Mouse (Mus musculus) midbrain, embryonic 13.5 days (tissue): ENCODE results near the gene Hspbp1. TPM values are rescaled to one million over a fixed set of nuclear protein-coding genes. Genes with fewer than 3 reads are reported as not detected.

ENCODE experiments used
- ATAC-seq: fragments of 200-750 bp; cut with Nextera tagmentation; 2 replicates; pipeline ENCODE4 v1.8.0; 2017; ENCODE audit warnings: mild to moderate bottlenecking, moderate TSS enrichment, moderate library complexity
- H3K27ac ChIP-seq: fragments of 300-500 bp; sonication (generic); 2 replicates; pipeline ENCODE4 v1.5.1; 2015; ENCODE audit warnings: inconsistent platforms, mild to moderate bottlenecking, moderate library complexity
- H3K27me3 ChIP-seq: fragments of 300-500 bp; sonication (generic); 2 replicates; pipeline ENCODE4 v1.6.1; 2015; ENCODE audit warnings: mild to moderate bottlenecking, inconsistent platforms
- H3K36me3 ChIP-seq: fragments of 300-500 bp; sonication (generic); 2 replicates; pipeline ENCODE4 v1.6.1; 2015; ENCODE audit warnings: mild to moderate bottlenecking, inconsistent platforms
- H3K4me1 ChIP-seq: fragments of 300-500 bp; sonication (generic); replicated peaks from 2 replicates; pipeline ENCODE4 v1.6.1; 2015; ENCODE audit warnings: inconsistent platforms
- H3K4me2 ChIP-seq: fragments of 300-500 bp; sonication (generic); replicated peaks from 2 replicates; pipeline ENCODE4 v1.6.1; 2015; ENCODE audit warnings: moderate library complexity, mild to moderate bottlenecking, inconsistent platforms
- H3K4me3 ChIP-seq: fragments of 300-500 bp; sonication (generic); replicated peaks from 2 replicates; pipeline ENCODE4 v1.5.1; 2015; ENCODE audit warnings: mild to moderate bottlenecking, inconsistent platforms
- H3K9ac ChIP-seq: fragments of 300-500 bp; sonication (generic); replicated peaks from 2 replicates; pipeline ENCODE4 v1.6.1; 2015; ENCODE audit warnings: mild to moderate bottlenecking, inconsistent platforms
- H3K9me3 ChIP-seq: fragments of 300-500 bp; sonication (generic); 2 replicates; pipeline ENCODE4 v1.6.1; 2016; ENCODE audit warnings: mild to moderate bottlenecking, inconsistent platforms
- WGBS: fragments of 180-500 bp; shearing (Covaris S2); methylation state at CpG from one replicate; pipeline ENCODE4 v1.1.7; 2015; 5-methylcytosine and 5-hydroxymethylcytosine counted together
- polyA plus RNA-seq: library from polyadenylated mRNA; unstranded; fragments of >200 nt; fragmentation: Nextera tagmentation; extraction: Ambion mirVana; gene quantifications from 2 replicates; pipeline ENCODE4 v1.2.1, GENCODE M21; 2015

The Hspbp1 gene
- polyA plus RNA-seq, 1 experiment from 2014 or later, result 122 TPM

DNA sequence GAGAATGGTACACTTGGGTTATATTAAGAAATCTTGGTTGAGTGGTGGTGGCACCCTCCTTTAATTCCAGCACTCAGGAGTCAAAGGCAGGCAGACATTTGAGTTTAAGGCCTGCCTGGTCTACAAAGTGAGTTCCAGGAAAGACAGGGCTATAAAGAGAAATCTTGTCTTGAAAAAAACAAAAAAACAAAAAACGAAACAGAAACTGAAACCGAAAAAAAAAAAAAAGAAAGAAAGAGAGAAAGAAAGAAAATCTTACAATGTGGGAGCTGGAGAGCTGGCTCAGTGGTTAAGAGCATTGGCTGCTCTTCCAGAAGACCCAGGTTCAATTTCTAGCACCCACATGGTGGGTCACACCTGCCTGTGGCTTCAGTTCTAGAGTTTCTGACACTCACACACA, 21.1 kb downstream of the Hspbp1 start:
- Histone ChIP-seq H3K36me3 (peaks cover 50% of the 10 kb centered on the region), H3K4me2 (no peak overlapping the region), H3K9ac (no peak overlapping the region), H3K9me3 (no peaks in the 10 kb centered on the region), H3K27me3 (no peaks in the 10 kb centered on the region), H3K27ac (no peak overlapping the region), H3K4me1 (peaks cover 15% of the 10 kb centered on the region), H3K4me3 (no peak overlapping the region)
- WGBS, result 84% methylated on average over 2 of the region's 2 CpGs
- no peak for ATAC-seq

DNA sequence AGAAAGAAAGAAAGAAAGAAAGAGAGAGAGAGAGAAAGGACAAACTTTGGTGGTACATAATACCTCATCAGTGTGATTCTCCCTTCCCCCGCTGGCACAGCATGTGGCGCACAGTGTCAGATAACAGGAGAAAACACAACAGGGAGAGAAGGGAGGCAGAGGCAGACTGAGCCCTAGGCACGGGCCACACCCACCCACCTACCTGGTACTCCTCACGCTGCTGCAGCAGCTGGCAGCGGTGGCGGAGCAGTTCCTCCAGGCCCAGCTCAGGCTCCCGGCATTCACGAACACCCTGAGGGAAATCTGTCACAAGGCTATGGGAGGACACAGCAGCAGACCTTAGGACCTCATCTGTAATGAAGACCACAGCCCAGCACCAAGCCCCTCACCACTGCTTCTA, 21.7 kb downstream of the Hspbp1 start:
- H3K4me2 ChIP-seq, result no peak overlapping the region
- H3K9me3 ChIP-seq, result no peaks in the 10 kb centered on the region
- H3K9ac ChIP-seq, result no peak overlapping the region
- H3K36me3 ChIP-seq, result peaks cover 44% of the 10 kb centered on the region
- 78% methylated on average over 8 of the region's 8 CpGs for WGBS
- peaks cover 15% of the 10 kb centered on the region for H3K4me1 ChIP-seq
- no peak for ATAC-seq
- no peak overlapping the region for H3K4me3 ChIP-seq
- no peaks in the 10 kb centered on the region for H3K27me3 ChIP-seq
- H3K27ac ChIP-seq, result no peak overlapping the region

GRCm38 (mm10) chr7:4659911-4660443, 24.9 kb downstream of the Hspbp1 start:
- Histone ChIP-seq H3K4me2 (peak overlapping the region; percentile 98), H3K4me3 (peak overlapping the region; percentile 63), H3K4me1 (peaks cover 46% of the 10 kb centered on the region), H3K9me3 (no peaks in the 10 kb centered on the region), H3K27me3 (no peaks in the 10 kb centered on the region), H3K27ac (peak overlapping the region; percentile 95), H3K9ac (peak overlapping the region; percentile 86), H3K36me3 (peaks cover 21% of the 10 kb centered on the region)
- ATAC-seq, result no peak
- whole genome bisulfite sequencing, result 50% methylated on average over 3 of the region's 3 CpGs

DNA sequence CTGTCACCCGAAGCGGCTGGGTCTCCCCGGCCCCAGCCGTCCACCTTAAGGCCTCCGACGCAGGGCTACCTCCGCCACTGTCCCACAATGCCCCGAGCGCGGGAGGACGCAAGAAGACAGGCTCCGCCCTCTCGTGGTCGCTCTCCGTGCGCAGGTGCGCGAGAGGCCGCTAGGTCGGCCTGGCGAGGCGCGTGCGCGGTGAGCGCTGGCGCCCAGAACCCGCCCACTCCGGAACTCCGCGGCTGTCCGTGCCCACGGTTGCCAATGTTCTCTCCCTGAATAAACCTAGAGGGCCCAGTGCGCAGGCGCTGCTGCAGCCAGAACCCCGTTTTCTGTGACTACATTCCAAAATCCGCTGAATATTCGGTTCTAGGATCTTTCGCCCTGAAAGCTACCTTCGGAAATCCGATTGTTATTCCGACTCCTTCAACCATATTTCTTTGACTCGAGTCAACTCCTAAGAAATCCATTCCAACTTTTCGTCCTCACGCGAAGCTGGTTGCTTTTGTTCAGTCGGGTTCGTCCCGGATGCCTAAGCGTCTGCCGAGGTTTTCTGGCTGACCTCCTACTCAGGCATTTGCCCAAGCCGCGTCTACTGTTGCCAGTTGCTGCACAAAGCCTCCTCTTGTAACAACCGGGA, 25.8 kb downstream of the Hspbp1 start, which contains the start of gene Ppp6r1:
TSS of gene Ppp6r1 (minus strand) at position 108 of the 640 bp plus-strand sequence.
- Histone ChIP-seq H3K9ac (peak within 1 kb of the TSS; percentile 86), H3K27me3 (no peaks in the 10 kb centered on the region), H3K4me2 (peak within 1 kb of the TSS; percentile 98), H3K4me1 (peaks cover 53% of the 10 kb centered on the region), H3K27ac (peak within 1 kb of the TSS; percentile 95), H3K4me3 (peak within 1 kb of the TSS; percentile 63), H3K9me3 (no peaks in the 10 kb centered on the region), H3K36me3 (peaks cover 14% of the 10 kb centered on the region)
- under 1% methylated on average over 50 of the region's 54 CpGs for WGBS
- ATAC-seq, result peak; percentile 98

GRCm38 (mm10) chr7:4658128-4658907, 26.6 kb downstream of the Hspbp1 start:
- Histone ChIP-seq H3K36me3 (peaks cover 12% of the 10 kb centered on the region), H3K27ac (peak overlapping the region; percentile 95), H3K4me2 (peak overlapping the region; percentile 98), H3K4me3 (peak overlapping the region; percentile 63), H3K9ac (peak overlapping the region; percentile 86), H3K9me3 (no peaks in the 10 kb centered on the region), H3K4me1 (peaks cover 57% of the 10 kb centered on the region), H3K27me3 (no peaks in the 10 kb centered on the region)
- under 1% methylated on average over 70 of the region's 78 CpGs for WGBS
- ATAC-seq, result peak; percentile 79

DNA sequence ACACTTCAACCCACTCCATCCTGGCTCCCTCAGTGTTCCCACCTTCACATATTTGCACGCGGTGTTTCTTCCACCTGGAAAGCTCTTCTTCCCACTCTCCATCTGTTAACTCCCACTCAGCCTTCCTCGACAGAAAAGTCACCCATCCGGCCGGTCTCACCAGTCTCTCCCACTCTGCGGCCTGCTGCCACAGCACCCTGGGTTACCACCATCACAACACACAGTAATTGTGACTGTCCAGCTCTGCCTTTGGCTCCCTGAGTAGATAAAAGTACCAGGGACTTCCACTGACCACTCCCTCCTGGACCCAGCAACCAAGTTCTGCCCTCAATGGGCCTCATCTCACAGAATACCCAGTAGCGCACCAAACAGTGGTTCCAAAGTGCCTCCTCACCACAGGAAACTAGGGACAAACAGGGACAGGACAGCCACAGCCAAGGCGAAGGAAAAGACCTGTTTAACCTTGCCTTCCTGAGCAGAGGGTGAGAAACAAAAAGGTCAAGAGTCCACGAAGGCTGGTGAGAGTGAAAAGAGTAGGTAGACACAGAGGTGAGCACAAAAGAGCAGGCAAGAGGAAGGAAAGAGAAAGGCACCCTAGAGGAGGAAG, 27.2 kb downstream of the Hspbp1 start:
- Histone ChIP-seq H3K27ac (peak overlapping the region; percentile 95; the same call in 1 of the 2 replicates), H3K9ac (peak overlapping the region; percentile 86), H3K36me3 (peaks cover 13% of the 10 kb centered on the region), H3K4me2 (peak overlapping the region; percentile 98), H3K4me3 (peak overlapping the region; percentile 63), H3K9me3 (no peaks in the 10 kb centered on the region), H3K27me3 (no peaks in the 10 kb centered on the region), H3K4me1 (peaks cover 59% of the 10 kb centered on the region)
- WGBS, result 66% methylated on average over 9 of the region's 9 CpGs
- no peak for ATAC-seq

GRCm38 (mm10) chr7:4656818-4657217, 28.1 kb downstream of the Hspbp1 start:
- Histone ChIP-seq H3K27ac (no peak overlapping the region), H3K27me3 (no peaks in the 10 kb centered on the region), H3K4me1 (peaks cover 61% of the 10 kb centered on the region), H3K4me3 (peak overlapping the region; percentile 63), H3K36me3 (peaks cover 12% of the 10 kb centered on the region), H3K9me3 (no peaks in the 10 kb centered on the region), H3K9ac (peak overlapping the region; percentile 86), H3K4me2 (peak overlapping the region; percentile 98)
- no peak for ATAC-seq
- 63% methylated on average over 1 of the region's 1 CpGs for WGBS

DNA sequence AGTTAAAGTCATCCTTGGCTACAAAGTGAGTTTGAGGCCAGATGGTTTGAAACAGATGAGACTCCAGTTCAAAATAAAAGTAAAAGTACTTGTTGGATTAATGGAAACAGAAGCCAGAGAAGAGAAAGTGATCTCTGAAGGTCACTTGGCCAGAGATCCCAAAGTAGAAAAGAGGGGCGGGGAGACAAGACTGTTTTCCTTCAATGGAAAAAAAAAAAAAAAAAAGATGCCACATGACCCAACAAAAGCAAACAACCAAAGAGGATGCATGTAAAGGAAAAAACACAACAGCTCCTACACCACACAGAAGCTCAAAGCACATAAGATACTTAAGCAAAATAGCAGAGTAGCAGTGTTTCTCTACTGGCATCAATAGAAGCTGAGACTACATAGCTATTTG, 29.0 kb downstream of the Hspbp1 start:
- Histone ChIP-seq H3K4me3 (no peak overlapping the region), H3K4me2 (peak overlapping the region; percentile 98), H3K36me3 (peaks cover 20% of the 10 kb centered on the region), H3K9ac (no peak overlapping the region), H3K9me3 (no peaks in the 10 kb centered on the region), H3K27ac (no peak overlapping the region), H3K27me3 (no peaks in the 10 kb centered on the region), H3K4me1 (peaks cover 68% of the 10 kb centered on the region)
- no peak for ATAC-seq
- WGBS, result 92% methylated on average over 1 of the region's 1 CpGs

- H3K36me3 ChIP-seq, result peaks cover 20% of the 10 kb centered on the region
- H3K4me1 ChIP-seq, result peaks cover 63% of the 10 kb centered on the region
- no peak for ATAC-seq
- no peaks in the 10 kb centered on the region for H3K27me3 ChIP-seq
- no peak overlapping the region for H3K27ac ChIP-seq
- H3K4me3 ChIP-seq, result no peak overlapping the region
- WGBS, result 91% methylated on average over 4 of the region's 4 CpGs
- H3K9ac ChIP-seq, result no peak overlapping the region
- H3K4me2 ChIP-seq, result no peak overlapping the region
- no peaks in the 10 kb centered on the region for H3K9me3 ChIP-seq
These were observed 29.5 kb downstream of the Hspbp1 start for GRCm38 (mm10) chr7:4655393-4655792.

DNA sequence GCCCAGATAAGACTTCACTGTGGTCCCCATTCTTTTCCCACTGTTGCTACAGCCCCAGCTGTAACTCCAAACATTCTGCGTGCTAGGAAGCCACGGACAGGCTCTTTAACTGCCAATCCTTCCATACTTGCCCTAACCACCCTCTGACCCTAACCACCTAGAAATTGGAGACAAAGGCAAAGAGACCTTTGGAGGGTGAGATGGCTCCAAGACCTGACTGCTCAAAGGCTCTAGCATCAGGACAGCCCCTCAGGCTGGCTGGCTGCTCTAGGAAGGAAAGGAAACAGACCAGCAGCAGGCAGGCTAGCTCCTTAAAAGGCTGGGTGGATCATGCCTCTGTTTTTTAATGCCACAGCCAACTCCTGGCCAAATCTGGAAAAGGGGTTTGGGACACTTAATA, 30.6 kb downstream of the Hspbp1 start:
- H3K9ac ChIP-seq, result no peak overlapping the region
- no peaks in the 10 kb centered on the region for H3K27me3 ChIP-seq
- no peak overlapping the region for H3K4me3 ChIP-seq
- peaks cover 52% of the 10 kb centered on the region for H3K4me1 ChIP-seq
- peaks cover 20% of the 10 kb centered on the region for H3K36me3 ChIP-seq
- no peak overlapping the region for H3K27ac ChIP-seq
- no peaks in the 10 kb centered on the region for H3K9me3 ChIP-seq
- WGBS, result 91% methylated on average over 2 of the region's 2 CpGs
- no peak overlapping the region for H3K4me2 ChIP-seq
- ATAC-seq, result no peak

GRCm38 (mm10) chr7:4653780-4654179, 31.1 kb downstream of the Hspbp1 start:
- H3K9me3 ChIP-seq, result no peaks in the 10 kb centered on the region
- no peak overlapping the region for H3K27ac ChIP-seq
- H3K9ac ChIP-seq, result no peak overlapping the region
- H3K4me2 ChIP-seq, result no peak overlapping the region
- peaks cover 52% of the 10 kb centered on the region for H3K4me1 ChIP-seq
- no peak overlapping the region for H3K4me3 ChIP-seq
- ATAC-seq, result no peak
- H3K36me3 ChIP-seq, result peaks cover 20% of the 10 kb centered on the region
- no peaks in the 10 kb centered on the region for H3K27me3 ChIP-seq
- WGBS, result 90% methylated on average over 7 of the region's 7 CpGs

DNA sequence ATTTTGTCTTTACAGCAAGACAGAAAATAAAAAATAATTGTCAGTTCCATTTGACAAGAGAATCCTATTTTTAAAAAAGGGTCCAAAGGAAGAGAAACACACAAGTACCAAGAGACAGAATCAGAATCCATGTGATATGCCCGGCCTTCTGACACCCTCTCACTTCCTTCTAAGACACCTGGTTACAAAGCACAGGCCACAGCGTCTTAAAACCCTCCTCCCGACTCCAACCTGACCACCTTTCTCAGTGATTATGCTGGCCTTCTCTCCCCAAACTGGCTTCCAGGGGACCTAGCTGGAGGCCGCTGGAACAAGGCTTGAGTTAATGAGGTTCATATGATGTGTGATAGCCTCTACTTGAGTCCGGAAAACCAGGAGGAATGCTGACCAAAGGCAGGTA, 31.5 kb downstream of the Hspbp1 start:
- Histone ChIP-seq H3K4me3 (no peak overlapping the region), H3K36me3 (peaks cover 20% of the 10 kb centered on the region), H3K9me3 (no peaks in the 10 kb centered on the region), H3K4me1 (peaks cover 52% of the 10 kb centered on the region), H3K9ac (no peak overlapping the region), H3K27me3 (no peaks in the 10 kb centered on the region), H3K4me2 (no peak overlapping the region), H3K27ac (no peak overlapping the region)
- ATAC-seq, result no peak
- WGBS, result 89% methylated on average over 5 of the region's 5 CpGs
